Mouse (Mus musculus): Measurements from ENCODE around the gene Mfng. TPM values are rescaled to one million over a fixed set of nuclear protein-coding genes. Genes with fewer than 3 reads are reported as not detected.
A peak's percentile ranks its signal among the peaks of the same experiment; 100 is the strongest.

The Mfng gene
- total RNA-seq, 2 experiments from 2014 or later: 3.3 TPM

GRCm38 (mm10) chr15:78789721-78790323 is 16.5 kb upstream of the Mfng start:
- no peak for DNase-seq
- intact Hi-C loops (cut with DNase I): no loop called here

- no peak for DNase-seq
These were observed 14.8 kb upstream of the Mfng start for GRCm38 (mm10) chr15:78788042-78788441.

GRCm38 (mm10) chr15:78787287-78787856 is 14.1 kb upstream of the Mfng start:
- intact Hi-C loops (cut with DNase I): no loop called here
- DNase-seq: no peak

More at GRCm38 (mm10) chr15:78788042-78788441, 14.8 kb upstream of the Mfng start:
- intact Hi-C loops (cut with DNase I): no loop called here

- intact Hi-C loops (cut with DNase I): no loop called here
- DNase-seq: peak; percentile 61 to 62
These were observed 13.1 kb upstream of the Mfng start for GRCm38 (mm10) chr15:78786411-78786818.

GRCm38 (mm10) chr15:78785961-78786360 is 12.7 kb upstream of the Mfng start:
- intact Hi-C loops (cut with DNase I): no loop called here
- DNase-seq: peak; percentile 70 to 83

- intact Hi-C loops (cut with DNase I): no loop called here
These were observed 12.0 kb upstream of the Mfng start for GRCm38 (mm10) chr15:78785258-78785657.

GRCm38 (mm10) chr15:78784520-78784919 is 11.2 kb upstream of the Mfng start:
- intact Hi-C loops (cut with DNase I): no loop called here
- DNase-seq: no peak

More at GRCm38 (mm10) chr15:78785258-78785657, 12.0 kb upstream of the Mfng start:
- DNase-seq: no peak

GRCm38 (mm10) chr15:78782348-78783103 is 9.3 kb upstream of the Mfng start:
- DNase-seq: no peak
- intact Hi-C loops (cut with DNase I): no loop called here

GRCm38 (mm10) chr15:78780908-78781307 is 7.6 kb upstream of the Mfng start:
- no peak for DNase-seq
- intact Hi-C loops (cut with DNase I): loop anchor here (2.0 kb wide), 1 partner anchor 158 kb away; no protein-coding TSS in a partner anchor

GRCm38 (mm10) chr15:78780359-78780758 is 7.1 kb upstream of the Mfng start:
- DNase-seq: no peak
- intact Hi-C loops (cut with DNase I): loop anchor here (2.0 kb wide), 1 partner anchor 158 kb away; no protein-coding TSS in a partner anchor

- intact Hi-C loops (cut with DNase I): loop anchor here (2.0 kb wide), 1 partner anchor 157 kb away; no protein-coding TSS in a partner anchor
- DNase-seq: no peak
These were observed 6.4 kb upstream of the Mfng start for GRCm38 (mm10) chr15:78779690-78780089.

- no peak for DNase-seq
- intact Hi-C loops (cut with DNase I): no loop called here
These were observed 6.0 kb upstream of the Mfng start for GRCm38 (mm10) chr15:78779253-78779652.

GRCm38 (mm10) chr15:78778077-78778870 is 5.0 kb upstream of the Mfng start:
- intact Hi-C loops (cut with DNase I): no loop called here
- peak; percentile 86 to 88 for DNase-seq

- intact Hi-C loops (cut with DNase I): no loop called here
- DNase-seq: no peak
These were observed 419 bp downstream of the Mfng start for GRCm38 (mm10) chr15:78772856-78773255.

GRCm38 (mm10) chr15:78772368-78772763 is 909 bp downstream of the Mfng start:
- intact Hi-C loops (cut with DNase I): no loop called here
- DNase-seq: no peak

- intact Hi-C loops (cut with DNase I): no loop called here
- no peak for DNase-seq
These were observed 1.5 kb downstream of the Mfng start for GRCm38 (mm10) chr15:78771531-78772367.

- no peak for DNase-seq
- intact Hi-C loops (cut with DNase I): no loop called here
These were observed 2.3 kb downstream of the Mfng start for GRCm38 (mm10) chr15:78770983-78771355.

GRCm38 (mm10) chr15:78770234-78770982 is 2.9 kb downstream of the Mfng start:
- DNase-seq: no peak
- intact Hi-C loops (cut with DNase I): no loop called here

GRCm38 (mm10) chr15:78769064-78769463 is 4.2 kb downstream of the Mfng start:
- intact Hi-C loops (cut with DNase I): no loop called here
- DNase-seq: no peak

All from gastrocnemius, postnatal 36 days (tissue).